Mouse (Mus musculus): Measurements from ENCODE around the gene Galnt12. TPM values are rescaled to one million over a fixed set of nuclear protein-coding genes. Genes with fewer than 3 reads are reported as not detected.

Gene Galnt12
- total and polyA plus RNA-seq, 3 experiments, result not detected

DNA sequence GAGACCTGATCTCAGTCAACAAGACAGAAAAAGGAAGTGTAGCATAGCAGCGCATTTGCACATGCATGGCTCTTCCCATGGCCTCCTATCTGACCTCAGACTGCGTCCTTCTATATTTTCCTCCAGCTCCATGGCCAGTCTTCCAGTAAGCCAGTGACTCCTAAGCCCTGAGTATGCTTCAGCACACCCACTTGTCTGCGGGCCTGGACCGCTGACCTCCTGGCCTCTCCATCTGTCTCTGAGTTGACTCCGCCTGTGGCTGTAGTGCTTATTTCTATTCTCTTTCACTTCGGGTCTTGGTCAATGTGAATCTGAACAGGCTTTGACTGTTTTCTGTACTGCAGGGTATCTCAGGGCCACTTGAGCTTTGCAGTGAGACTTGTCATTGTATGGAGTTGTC lies 52.1 kb downstream of the Galnt12 start:
- Histone ChIP-seq H3K79me2 (ENCODE audit: control insufficient read depth, insufficient read depth, low read length, poor library complexity) (no peaks in the 10 kb centered on the region), H3K27me3 (ENCODE audit: control insufficient read depth in 1 of 2, insufficient read depth in 2 of 2, low read length in 2 of 2) (peaks cover 2 to 8% of the 10 kb centered on the region in 2 experiments; a peak in 3 of 4 replicates), H3K27ac (ENCODE audit: control insufficient read depth, low read depth, low read length) (no peak overlapping the region), H3K36me3 (ENCODE audit: control insufficient read depth in 1 of 2, insufficient read depth in 2 of 2, low read length in 2 of 2) (no peaks in the 10 kb centered on the region), H3K4me1 (ENCODE audit: control insufficient read depth in 1 of 2, insufficient read depth in 2 of 2, low read length in 2 of 2) (no peaks in the 10 kb centered on the region), H3K4me3 (ENCODE audit: control insufficient read depth in 1 of 2, insufficient read depth in 1 of 2, low read depth in 2 of 2, low read length in 2 of 2) (no peak overlapping the region), H3K9me3 (replicated peaks; ENCODE audit: insufficient read depth, low read length) (no peaks in the 10 kb centered on the region), H3K9ac (ENCODE audit: control insufficient read depth, low read depth, low read length, poor library complexity, severe bottlenecking) (no peak overlapping the region)
- no peak for DNase-seq (ENCODE audit: low read depth, low spot score)
- TF ChIP-seq TAL1 (IDR thresholded peaks at IDR 0.05; ENCODE audit: low read length), result no peak
- TF ChIP-seq RCOR1 (IDR thresholded peaks at IDR 0.05; ENCODE audit: low read depth, low read length), result no peak
- no peak for TF ChIP-seq ETS1 (IDR thresholded peaks at IDR 0.05; ENCODE audit: low read depth, low read length)
- TF ChIP-seq POLR2A (IDR thresholded peaks at IDR 0.05; ENCODE audit: control insufficient read depth in 1 of 2, insufficient read depth in 1 of 2, low read depth in 1 of 2, low read length in 2 of 2, poor library complexity in 1 of 2), result no peak
- TF ChIP-seq NRF1 (IDR thresholded peaks at IDR 0.05; ENCODE audit: insufficient read depth, low read depth, low read length, poor library complexity, severe bottlenecking), result no peak
- no peak for TF ChIP-seq BHLHE40 (IDR thresholded peaks at IDR 0.05; ENCODE audit: borderline replicate concordance, low read depth, low read length)
- TF ChIP-seq MEF2A (IDR thresholded peaks at IDR 0.05; ENCODE audit: extremely low read depth, insufficient replicate concordance, low read depth, low read length, poor library complexity, severe bottlenecking), result no peak

GRCm38 (mm10) chr4:47145341-47145740 lies 53.6 kb downstream of the Galnt12 start:
- TF ChIP-seq GATA1 (IDR thresholded peaks at IDR 0.05; ENCODE audit: low read depth, low read length) (no peak), GABPA (IDR thresholded peaks at IDR 0.05; ENCODE audit: low read depth, low read length) (no peak), MXI1 (IDR thresholded peaks at IDR 0.05; ENCODE audit: low read depth, low read length) (no peak), SMC3 (IDR thresholded peaks at IDR 0.05; ENCODE audit: low read depth, low read length) (no peak), JUND (IDR thresholded peaks at IDR 0.05; ENCODE audit: low read depth, low read length) (no peak), MAFK (IDR thresholded peaks at IDR 0.05; ENCODE audit: borderline replicate concordance, low read depth, low read length) (no peak), TAL1 (IDR thresholded peaks at IDR 0.05; ENCODE audit: low read length) (no peak), USF1 (IDR thresholded peaks at IDR 0.05; ENCODE audit: low read depth, low read length) (no peak), ELF1 (IDR thresholded peaks at IDR 0.05; ENCODE audit: low read depth, low read length) (no peak), SIN3A (IDR thresholded peaks at IDR 0.05; ENCODE audit: low read length) (no peak), MAZ (IDR thresholded peaks at IDR 0.05; ENCODE audit: low read depth, low read length) (no peak), BHLHE40 (IDR thresholded peaks at IDR 0.05; ENCODE audit: borderline replicate concordance, low read depth, low read length) (no peak), HCFC1 (IDR thresholded peaks at IDR 0.05; ENCODE audit: low read depth, low read length) (no peak), MAX (IDR thresholded peaks at IDR 0.05; ENCODE audit: low read length) (no peak), UBTF (IDR thresholded peaks at IDR 0.05; ENCODE audit: borderline replicate concordance, insufficient read depth, low read depth, low read length) (no peak), CHD2 (IDR thresholded peaks at IDR 0.05; ENCODE audit: low read length) (no peak), NELFE (IDR thresholded peaks at IDR 0.05; ENCODE audit: low read depth, low read length) (no peak), ETS1 (IDR thresholded peaks at IDR 0.05; ENCODE audit: low read depth, low read length) (no peak), ZMIZ1 (IDR thresholded peaks at IDR 0.05; ENCODE audit: low read depth, low read length) (no peak), USF2 (IDR thresholded peaks at IDR 0.05; ENCODE audit: borderline replicate concordance in 1 of 2, insufficient read depth in 1 of 2, low read depth in 1 of 2, low read length in 2 of 2) (no peak)
- H3K9me3 ChIP-seq (replicated peaks; ENCODE audit: insufficient read depth, low read length), result no peaks in the 10 kb centered on the region
- no peaks in the 10 kb centered on the region for H3K4me1 ChIP-seq (ENCODE audit: control insufficient read depth in 1 of 2, insufficient read depth in 2 of 2, low read length in 2 of 2)
- no peak overlapping the region for H3K9ac ChIP-seq (ENCODE audit: control insufficient read depth, low read depth, low read length, poor library complexity, severe bottlenecking)
- DNase-seq (ENCODE audit: low read depth, low spot score), result no peak
- H3K4me3 ChIP-seq (ENCODE audit: control insufficient read depth in 1 of 2, insufficient read depth in 1 of 2, low read depth in 2 of 2, low read length in 2 of 2), result no peak overlapping the region
- H3K79me2 ChIP-seq (ENCODE audit: control insufficient read depth, insufficient read depth, low read length, poor library complexity), result no peaks in the 10 kb centered on the region
- peaks cover 2 to 8% of the 10 kb centered on the region in 2 experiments; a peak in 3 of 4 replicates for H3K27me3 ChIP-seq (ENCODE audit: control insufficient read depth in 1 of 2, insufficient read depth in 2 of 2, low read length in 2 of 2)
- no peak overlapping the region for H3K27ac ChIP-seq (ENCODE audit: control insufficient read depth, low read depth, low read length)
- no peaks in the 10 kb centered on the region for H3K36me3 ChIP-seq (ENCODE audit: control insufficient read depth in 1 of 2, insufficient read depth in 2 of 2, low read length in 2 of 2)
